Mouse (Mus musculus) hindbrain, embryonic 13.5 days (tissue): ENCODE data around the gene Slc26a10. TPM values are rescaled to one million over a fixed set of nuclear protein-coding genes. Genes with fewer than 3 reads are reported as not detected.

Source experiments
- polyA plus RNA-seq: library from polyadenylated mRNA; unstranded; fragments of >200 nt; fragmentation: Nextera tagmentation; extraction: Ambion mirVana; gene quantifications from 2 replicates; pipeline ENCODE4 v1.2.1, GENCODE M21; 2015

Gene Slc26a10
- polyA plus RNA-seq, 1 experiment from 2014 or later: 1.0 TPM

Other genes with a start within 250 kb of the Slc26a10 start
- gene Ctdsp2, start 201.9 kb downstream of the Slc26a10 start, polyA plus RNA-seq: 18.9 and 19.8 TPM in 2 replicates
- gene Avil, start 179.9 kb downstream of the Slc26a10 start, polyA plus RNA-seq: 5.5 and 5.9 TPM in 2 replicates
- 63.4 and 65.5 TPM in 2 replicates for gene Tsfm, start 149.8 kb downstream of the Slc26a10 start, polyA plus RNA-seq
- gene Mettl1, start 139.2 kb downstream of the Slc26a10 start, polyA plus RNA-seq: 21.6 and 22.8 TPM in 2 replicates
- 0.12 and 0.28 TPM in 2 replicates for gene Eef1akmt3, start 139.1 kb downstream of the Slc26a10 start, polyA plus RNA-seq
- gene Cyp27b1, start 132.4 kb downstream of the Slc26a10 start, polyA plus RNA-seq: 0.23 and 0.27 TPM in 2 replicates
- gene March9, start 120.5 kb downstream of the Slc26a10 start, polyA plus RNA-seq: 5.8 and 5.9 TPM in 2 replicates
- 1,183 and 1,237 TPM in 2 replicates for gene Cdk4, start 117.1 kb downstream of the Slc26a10 start, polyA plus RNA-seq
- gene Tspan31, start 110.4 kb downstream of the Slc26a10 start, polyA plus RNA-seq: 122 and 129 TPM in 2 replicates
- gene Agap2, start 105.4 kb downstream of the Slc26a10 start, polyA plus RNA-seq: 3.0 and 3.1 TPM in 2 replicates
- gene Os9, start 59.5 kb downstream of the Slc26a10 start, polyA plus RNA-seq: 144 and 146 TPM in 2 replicates
- gene B4galnt1, start 15.4 kb downstream of the Slc26a10 start, polyA plus RNA-seq: 40.6 and 42.3 TPM in 2 replicates
- 28.4 and 30.7 TPM in 2 replicates for gene Arhgef25, start 9.4 kb upstream of the Slc26a10 start, polyA plus RNA-seq
- 211 and 221 TPM in 2 replicates for gene Dtx3, start 15.1 kb upstream of the Slc26a10 start, polyA plus RNA-seq
- gene Pip4k2c, start 30.9 kb upstream of the Slc26a10 start, polyA plus RNA-seq: 20.0 and 22.1 TPM in 2 replicates
- 86.3 and 88.5 TPM in 2 replicates for gene Kif5a, start 82.7 kb upstream of the Slc26a10 start, polyA plus RNA-seq
- 308 and 330 TPM in 2 replicates for gene Dctn2, start 85.7 kb upstream of the Slc26a10 start, polyA plus RNA-seq
- gene Mbd6, start 108.4 kb upstream of the Slc26a10 start, polyA plus RNA-seq: 12.1 and 16.5 TPM in 2 replicates
- 116 and 119 TPM in 2 replicates for gene Mars, start 131.1 kb upstream of the Slc26a10 start, polyA plus RNA-seq
- 1.0 and 1.1 TPM in 2 replicates for gene Arhgap9, start 141.3 kb upstream of the Slc26a10 start, polyA plus RNA-seq
- 1.6 and 1.8 TPM in 2 replicates for gene Gli1, start 161.3 kb upstream of the Slc26a10 start, polyA plus RNA-seq
- gene Inhbe, start 173.8 kb upstream of the Slc26a10 start, polyA plus RNA-seq: not detected in 2 replicates
- 0.09 TPM in 1 of 2 replicates, not detected in the other for gene Inhbc, start 189.8 kb upstream of the Slc26a10 start, polyA plus RNA-seq
- gene R3hdm2, start 199.7 kb upstream of the Slc26a10 start, polyA plus RNA-seq: 36.4 and 39.9 TPM in 2 replicates